8 mouse cellular contexts compared by ENCODE assay signal in genomic region chr2:92370375-92370774, GRCm38 (mm10). TPM values are rescaled to one million over a fixed set of nuclear protein-coding genes. Genes with fewer than 3 reads are reported as not detected.
DNase-seq lines count a peak whose midpoint lies in the region; ATAC-seq and TF ChIP-seq lines count a peak whose summit lies in the region.

No protein-coding gene starts in this region.

- peaks cover 4% of the 10 kb centered on the region; the same call in 1 of the 2 replicates for H3K27me3 ChIP-seq in lung, postnatal 0 days (replicated peaks; ENCODE audit: insufficient read depth, low read length)
- peaks cover 10% of the 10 kb centered on the region; the same call in 1 of the 2 replicates for H3K27me3 ChIP-seq in intestine, embryonic 16.5 days (replicated peaks; ENCODE audit: control insufficient read depth, insufficient read depth, low read length)

- no peak for TF ChIP-seq POLR2A in olfactory bulb, adult 2 months (IDR thresholded peaks at IDR 0.05; ENCODE audit: insufficient read depth, low read depth, low read length)

- peak overlapping the region; percentile 59 for H3K4me2 ChIP-seq in lung, postnatal 0 days (replicated peaks; ENCODE audit: low read depth, low read length)
- peak overlapping the region; percentile 88 for H3K4me2 ChIP-seq in intestine, embryonic 16.5 days (ENCODE audit: low read depth, low read length)

- peak overlapping the region; percentile 93 for H3K27ac ChIP-seq in lung, postnatal 0 days (ENCODE audit: low read length)
- peak overlapping the region; percentile 50; the same call in 1 of the 2 replicates for H3K27ac ChIP-seq in intestine, embryonic 16.5 days (ENCODE audit: low read length)
- H3K27ac ChIP-seq in olfactory bulb, adult 2 months (ENCODE audit: insufficient read depth, low read depth, low read length): no peak overlapping the region

- H3K9me3 ChIP-seq in lung, postnatal 0 days (ENCODE audit: low read length): no peaks in the 10 kb centered on the region
- no peaks in the 10 kb centered on the region for H3K9me3 ChIP-seq in intestine, embryonic 16.5 days (ENCODE audit: control insufficient read depth, low read length)

- no peak for TF ChIP-seq CTCF in lung, postnatal 0 days (IDR thresholded peaks at IDR 0.05)
- TF ChIP-seq CTCF in olfactory bulb, adult 2 months (IDR thresholded peaks at IDR 0.05; ENCODE audit: insufficient read depth, low read depth, low read length): no peak

- peak overlapping the region; percentile 36 for H3K4me3 ChIP-seq in lung, postnatal 0 days (ENCODE audit: low read depth, low read length)
- H3K4me3 ChIP-seq in intestine, embryonic 16.5 days (ENCODE audit: low read length): peak overlapping the region; percentile 60
- H3K4me3 ChIP-seq in olfactory bulb, adult 2 months (ENCODE audit: insufficient read depth, low read depth, low read length): peak overlapping the region; percentile 6; the same call in 1 of the 2 replicates

- peaks cover 3% of the 10 kb centered on the region; the same call in 1 of the 2 replicates for H3K4me1 ChIP-seq in lung, postnatal 0 days (ENCODE audit: insufficient read depth, low read depth, low read length)
- peaks cover 36% of the 10 kb centered on the region for H3K4me1 ChIP-seq in intestine, embryonic 16.5 days (ENCODE audit: control insufficient read depth, insufficient read depth, low read length)
- peaks cover 30% of the 10 kb centered on the region for H3K4me1 ChIP-seq in olfactory bulb, adult 2 months (ENCODE audit: control insufficient read depth, insufficient read depth, low read length)

- H3K36me3 ChIP-seq in lung, postnatal 0 days (ENCODE audit: insufficient read depth, low read length): no peaks in the 10 kb centered on the region
- 0 out of 2 replicates have a peak, but pooled peaks cover 5% of the 10 kb centered on the region for H3K36me3 ChIP-seq in intestine, embryonic 16.5 days (ENCODE audit: control insufficient read depth, insufficient read depth, low read length)

- 12% methylated on average over 17 of the region's 19 CpGs for WGBS in lung, postnatal 0 days
- 13% methylated on average over 19 of the region's 19 CpGs for WGBS in intestine, embryonic 16.5 days
- WGBS in olfactory bulb, adult 2 months: 25% methylated on average over 19 of the region's 19 CpGs

- peak; percentile 57 for DNase-seq in cerebellum, adult 11-12 months
- DNase-seq in cerebellum, postnatal 4 days (ENCODE audit: low spot score in 2 of 2): no peak
- no peak for DNase-seq in lung, postnatal 0 days (ENCODE audit: low spot score)
- DNase-seq in lung, postnatal 25 days (ENCODE audit: low spot score): no peak

- no peak for ATAC-seq in lung, postnatal 0 days
- ATAC-seq in intestine, embryonic 16.5 days: no peak
- ATAC-seq in CD4-positive, CD25-positive, alpha-beta regulatory T cell, adult 4 months: no peak
- no peak for ATAC-seq in inflammation-experienced regulatory T-cells, adult 6 months

- peak overlapping the region; percentile 27; the same call in 1 of the 2 replicates for H3K9ac ChIP-seq in lung, postnatal 0 days (replicated peaks; ENCODE audit: low read depth)
- peak overlapping the region; percentile 77 for H3K9ac ChIP-seq in intestine, embryonic 16.5 days (ENCODE audit: low read depth, low read length)

- TF ChIP-seq EP300 in lung, postnatal 0 days (IDR thresholded peaks at IDR 0.05): no peak

RNA-seq across cellular contexts. Expression of gene Pex16, which starts 4.1 kb away (rescaled TPM):
- polyA plus RNA-seq in lung, postnatal 0 days (2015; fragmentation: Nextera tagmentation; extraction: Ambion mirVana): 28.3 and 30.8 TPM in 2 replicates
- polyA plus RNA-seq in intestine, embryonic 16.5 days (2015; fragmentation: Nextera tagmentation; extraction: Ambion mirVana): 66.2 and 70.8 TPM in 2 replicates
- polyA plus RNA-seq in olfactory bulb, adult 2 months (2012; ENCODE audit: insufficient read depth, insufficient read length, low replicate concordance, missing spikeins): not detected in 2 replicates
- 10 to 100 TPM; 44.5 to 77.0 TPM for polyA plus RNA-seq in CD4-positive, CD25-positive, alpha-beta regulatory T cell, adult 4 months (2017; shearing (Covaris generic))
- 10 to 100 TPM; 42.8 to 53.8 (median 53.3) TPM for polyA plus RNA-seq in inflammation-experienced regulatory T-cells, adult 6 months (2017; shearing (Covaris generic))

RNA-seq across cellular contexts. Expression of gene Large2, which starts 4.3 kb away (rescaled TPM):
- polyA plus RNA-seq in lung, postnatal 0 days (2015; fragmentation: Nextera tagmentation; extraction: Ambion mirVana): 17.1 and 18.7 TPM in 2 replicates
- 11.8 and 12.3 TPM in 2 replicates for polyA plus RNA-seq in intestine, embryonic 16.5 days (2015; fragmentation: Nextera tagmentation; extraction: Ambion mirVana)
- polyA plus RNA-seq in olfactory bulb, adult 2 months (2012; ENCODE audit: insufficient read depth, insufficient read length, low replicate concordance, missing spikeins): not detected in 2 replicates
- polyA plus RNA-seq in CD4-positive, CD25-positive, alpha-beta regulatory T cell, adult 4 months (2017; shearing (Covaris generic)): not detected
- polyA plus RNA-seq in inflammation-experienced regulatory T-cells, adult 6 months (2017; shearing (Covaris generic)): 1 to 10 TPM in 1 of 3 experiments, under 1 TPM in 1, not detected in 1; 0.23 to 1.3 TPM

RNA-seq across cellular contexts. Expression of gene 1700029I15Rik, which starts 12.0 kb away (rescaled TPM):
- 2.3 TPM in 2 replicates for polyA plus RNA-seq in lung, postnatal 0 days (2015; fragmentation: Nextera tagmentation; extraction: Ambion mirVana)
- 5.0 and 5.6 TPM in 2 replicates for polyA plus RNA-seq in intestine, embryonic 16.5 days (2015; fragmentation: Nextera tagmentation; extraction: Ambion mirVana)
- not detected in 2 replicates for polyA plus RNA-seq in olfactory bulb, adult 2 months (2012; ENCODE audit: insufficient read depth, insufficient read length, low replicate concordance, missing spikeins)
- 1 to 10 TPM; 4.5 to 8.1 TPM for polyA plus RNA-seq in CD4-positive, CD25-positive, alpha-beta regulatory T cell, adult 4 months (2017; shearing (Covaris generic))
- 1 to 10 TPM; 3.2 to 3.7 (median 3.7) TPM for polyA plus RNA-seq in inflammation-experienced regulatory T-cells, adult 6 months (2017; shearing (Covaris generic))

RNA-seq across cellular contexts. Expression of gene Mapk8ip1, which starts 30.7 kb away (rescaled TPM):
- polyA plus RNA-seq in lung, postnatal 0 days (2015; fragmentation: Nextera tagmentation; extraction: Ambion mirVana): 7.8 and 9.7 TPM in 2 replicates
- polyA plus RNA-seq in intestine, embryonic 16.5 days (2015; fragmentation: Nextera tagmentation; extraction: Ambion mirVana): 10.6 and 11.2 TPM in 2 replicates
- polyA plus RNA-seq in olfactory bulb, adult 2 months (2012; ENCODE audit: insufficient read depth, insufficient read length, low replicate concordance, missing spikeins): not detected in 2 replicates
- under 1 TPM; 0.35 to 0.68 TPM for polyA plus RNA-seq in CD4-positive, CD25-positive, alpha-beta regulatory T cell, adult 4 months (2017; shearing (Covaris generic))
- under 1 TPM; 0.43 to 0.92 (median 0.82) TPM for polyA plus RNA-seq in inflammation-experienced regulatory T-cells, adult 6 months (2017; shearing (Covaris generic))

Comparison
In these comparisons a context has a peak if more than half of its experiments do, and no peak if none do; other contexts are left out.
1. H3K4me3 ChIP-seq: peak in every context shown above with its lines; median percentile 60 in intestine, embryonic 16.5 days; 36 in lung, postnatal 0 days; 6 in olfactory bulb, adult 2 months.
2. RNA of gene Pex16, which starts 4.1 kb away (polyA plus RNA-seq): 44.5 to 77.0 TPM in CD4-positive, CD25-positive, alpha-beta regulatory T cell, adult 4 months, 66.2 to 70.8 TPM in intestine, embryonic 16.5 days, 42.8 to 53.8 TPM in inflammation-experienced regulatory T-cells, adult 6 months and 28.3 to 30.8 TPM in lung, postnatal 0 days; not detected in olfactory bulb, adult 2 months; every median in the first group is over 10 times any median in the second.